Comparison of ENCODE assay signal across 18 mouse cellular contexts in the genomic region with DNA sequence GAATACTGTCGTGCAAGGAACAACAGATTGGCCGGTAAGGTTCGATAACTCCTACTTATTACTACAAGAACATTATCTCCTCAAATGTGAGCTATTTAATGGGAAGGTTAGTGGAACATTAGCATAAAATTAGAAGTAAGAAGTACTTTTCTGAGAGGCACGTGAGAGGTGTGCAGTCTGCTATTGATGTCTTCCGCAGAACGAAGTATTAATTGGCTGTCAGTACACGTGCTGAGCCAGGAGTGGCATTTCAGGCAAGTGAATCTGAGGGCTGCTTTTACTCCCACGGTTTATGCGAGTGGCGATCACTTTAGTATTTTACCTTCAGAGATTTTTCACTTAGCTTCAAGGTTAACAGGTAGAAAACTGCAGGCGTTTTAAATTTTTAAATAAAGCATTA.
"Had no signal": no experiment of that assay in that cellular context is flagged by ENCODE, and none has a peak within 500 bp of the region (broad histone marks: within the 10 kb centered on the region; RNA-seq: fewer than 3 reads in every experiment).

No protein-coding gene starts in this region.

- ATAC-seq: midbrain, embryonic 15.5 days had no signal

- H3K9ac ChIP-seq: lung, embryonic 14.5 days; midbrain, embryonic 12.5 days; midbrain, embryonic 15.5 days; neural tube, embryonic 13.5 days; neural tube, embryonic 15.5 days had no signal

- H3K27me3 ChIP-seq: midbrain, embryonic 12.5 days; midbrain, embryonic 15.5 days; neural tube, embryonic 13.5 days; neural tube, embryonic 15.5 days had no signal

- H3K4me2 ChIP-seq: lung, embryonic 14.5 days; midbrain, embryonic 12.5 days; midbrain, embryonic 15.5 days; neural tube, embryonic 13.5 days; neural tube, embryonic 15.5 days had no signal

- H3K4me3 ChIP-seq: midbrain, embryonic 10.5 days; midbrain, embryonic 12.5 days; midbrain, embryonic 15.5 days; myocyte; neural tube, embryonic 13.5 days; neural tube, embryonic 15.5 days had no signal

- H3K36me3 ChIP-seq: midbrain, embryonic 10.5 days; midbrain, embryonic 12.5 days; midbrain, embryonic 15.5 days; neural tube, embryonic 13.5 days; neural tube, embryonic 15.5 days had no signal

- H3K4me1 ChIP-seq: midbrain, embryonic 10.5 days; midbrain, embryonic 12.5 days; midbrain, embryonic 15.5 days; neural tube, embryonic 13.5 days; neural tube, embryonic 15.5 days had no signal

- DNase-seq: lung, adult 18-20 months; lung, embryonic 14.5 days; lung, postnatal 10 days; lung, postnatal 4 days; retina, postnatal 1 day; right cerebral cortex, adult 18-20 months; right cerebral cortex, postnatal 25 days; right cerebral cortex, postnatal 4 days; spleen, adult 18-20 months; thymus, adult 18-20 months; thymus, postnatal 14 days; thymus, postnatal 4 days had no signal

- H3K27ac ChIP-seq: midbrain, embryonic 10.5 days; midbrain, embryonic 12.5 days; midbrain, embryonic 15.5 days; neural tube, embryonic 13.5 days; neural tube, embryonic 15.5 days had no signal

- H3K9me3 ChIP-seq: midbrain, embryonic 10.5 days; midbrain, embryonic 12.5 days; midbrain, embryonic 15.5 days; neural tube, embryonic 13.5 days; neural tube, embryonic 15.5 days had no signal
